Comparison of ENCODE assay signal across 15 mouse cellular contexts in genomic region chr2:29081965-29082364, GRCm38 (mm10). TPM values are rescaled to one million over a fixed set of nuclear protein-coding genes. Genes with fewer than 3 reads are reported as not detected.
DNase-seq lines count a peak whose midpoint lies in the region; ATAC-seq and TF ChIP-seq lines count a peak whose summit lies in the region.
"Had no signal": no experiment of that assay in that cellular context is flagged by ENCODE, and none has a peak within 500 bp of the region (broad histone marks: within the 10 kb centered on the region; RNA-seq: fewer than 3 reads in every experiment).

No protein-coding gene starts in this region.

- H3K36me3 ChIP-seq in hindbrain, postnatal 0 days (ENCODE audit: insufficient read depth, low read length) = peaks cover 68% of the 10 kb centered on the region
- H3K36me3 ChIP-seq in hindbrain, embryonic 10.5 days = peaks cover 96% of the 10 kb centered on the region
- peaks cover 88% of the 10 kb centered on the region for H3K36me3 ChIP-seq in neural tube, embryonic 15.5 days

- 58% methylated on average over 3 of the region's 3 CpGs for WGBS in hindbrain, postnatal 0 days
- WGBS in hindbrain, embryonic 10.5 days = 72% methylated on average over 3 of the region's 3 CpGs
- 71% methylated on average over 3 of the region's 3 CpGs for WGBS in lung, adult 2 months
- 77% methylated on average over 3 of the region's 3 CpGs for WGBS in neural tube, embryonic 15.5 days

- H3K4me2 ChIP-seq in hindbrain, postnatal 0 days (ENCODE audit: low read depth, low read length) = no peak overlapping the region
- no peak overlapping the region for H3K4me2 ChIP-seq in neural tube, embryonic 15.5 days
- H3K4me2 ChIP-seq: liver, embryonic 11.5 days had no signal

- peak; percentile 18; the same call in 1 of the 2 replicates for TF ChIP-seq CTCF in hindbrain, postnatal 0 days (IDR thresholded peaks at IDR 0.05; ENCODE audit: low read depth)
- no peak for TF ChIP-seq CTCF in lung, adult 2 months (IDR thresholded peaks at IDR 0.05; ENCODE audit: insufficient read depth, low read length)

- H3K4me1 ChIP-seq in hindbrain, postnatal 0 days (ENCODE audit: insufficient read depth, low read length) = no peaks in the 10 kb centered on the region
- H3K4me1 ChIP-seq in hindbrain, embryonic 10.5 days (replicated peaks) = no peaks in the 10 kb centered on the region
- H3K4me1 ChIP-seq in lung, adult 2 months (ENCODE audit: control insufficient read depth, insufficient read depth, low read length) = no peaks in the 10 kb centered on the region
- H3K4me1 ChIP-seq in neural tube, embryonic 15.5 days = no peaks in the 10 kb centered on the region

- no peaks in the 10 kb centered on the region for H3K9me3 ChIP-seq in hindbrain, postnatal 0 days (ENCODE audit: low read length)
- H3K9me3 ChIP-seq in hindbrain, embryonic 10.5 days = no peaks in the 10 kb centered on the region
- H3K9me3 ChIP-seq in neural tube, embryonic 15.5 days (replicated peaks) = no peaks in the 10 kb centered on the region

- H3K27me3 ChIP-seq in hindbrain, postnatal 0 days (ENCODE audit: insufficient read depth, low read length) = no peaks in the 10 kb centered on the region
- no peaks in the 10 kb centered on the region for H3K27me3 ChIP-seq in hindbrain, embryonic 10.5 days (ENCODE audit: insufficient read depth, poor library complexity, severe bottlenecking)
- H3K27me3 ChIP-seq in neural tube, embryonic 15.5 days (replicated peaks) = no peaks in the 10 kb centered on the region

- TF ChIP-seq POLR2A in lung, adult 2 months (IDR thresholded peaks at IDR 0.05; ENCODE audit: borderline replicate concordance, extremely low read depth, low read depth, low read length) = no peak

- DNase-seq in hindbrain, postnatal 0 days (ENCODE audit: low spot score) = peak; percentile 7
- no peak for DNase-seq in hindbrain, embryonic 10.5 days (ENCODE audit: low spot score)
- peak; percentile 7 to 19 for DNase-seq in lung, adult 18-20 months
- no peak for DNase-seq in lung, adult 2 months
- peak; percentile 35 for DNase-seq in NIH3T3 (ENCODE audit: low read depth)
- DNase-seq in ovary, postnatal 36 days (ENCODE audit: low spot score) = peak; percentile 23
- DNase-seq: cerebellum, adult 11-12 months; forebrain, postnatal 0 days; gastrocnemius, postnatal 36 days; heart, postnatal 10 days; spleen, adult 18-20 months had no signal

- no peak for ATAC-seq in hindbrain, postnatal 0 days
- no peak for ATAC-seq in neural tube, embryonic 15.5 days (ENCODE audit: low FRiP score)
- ATAC-seq: forebrain, postnatal 0 days; hindbrain, embryonic 16.5 days had no signal

- H3K27ac ChIP-seq in hindbrain, postnatal 0 days = no peak overlapping the region
- no peak overlapping the region for H3K27ac ChIP-seq in hindbrain, embryonic 10.5 days
- no peak overlapping the region for H3K27ac ChIP-seq in neural tube, embryonic 15.5 days (replicated peaks)

- no peak overlapping the region for H3K9ac ChIP-seq in hindbrain, postnatal 0 days (replicated peaks; ENCODE audit: low read length)
- H3K9ac ChIP-seq in neural tube, embryonic 15.5 days (replicated peaks) = no peak overlapping the region
- H3K9ac ChIP-seq: forebrain, postnatal 0 days had no signal

- H3K4me3 ChIP-seq in hindbrain, postnatal 0 days (ENCODE audit: low read length) = no peak overlapping the region
- no peak overlapping the region for H3K4me3 ChIP-seq in hindbrain, embryonic 10.5 days
- no peak overlapping the region for H3K4me3 ChIP-seq in lung, adult 2 months (replicated peaks; ENCODE audit: extremely low read depth, low read depth, low read length)
- no peak overlapping the region for H3K4me3 ChIP-seq in neural tube, embryonic 15.5 days (replicated peaks)

RNA-seq across cellular contexts. Expression of gene Ttf1, which starts 21.9 kb away (rescaled TPM):
- 3.9 and 4.6 TPM in 2 replicates for total RNA-seq in hindbrain, postnatal 0 days (2014; rRNA removed)
- polyA plus RNA-seq in hindbrain, postnatal 0 days (2015; fragmentation: Nextera tagmentation; extraction: Ambion mirVana) = 3.3 and 5.2 TPM in 2 replicates
- polyA plus RNA-seq in hindbrain, embryonic 10.5 days (2016; fragmentation: Nextera tagmentation; extraction: Ambion mirVana) = 10.2 and 12.2 TPM in 2 replicates
- polyA plus RNA-seq in lung, adult 2 months (2012; rRNA removed) = 4.6 and 7.2 TPM in 2 replicates
- polyA plus RNA-seq in neural tube, embryonic 15.5 days (2015; fragmentation: Nextera tagmentation; extraction: Ambion mirVana) = 5.7 and 8.0 TPM in 2 replicates

RNA-seq across cellular contexts. Expression of gene Cfap77, which starts 27.1 kb away (rescaled TPM):
- 0.58 and 0.83 TPM in 2 replicates for total RNA-seq in hindbrain, postnatal 0 days (2014; rRNA removed)
- polyA plus RNA-seq in hindbrain, postnatal 0 days (2015; fragmentation: Nextera tagmentation; extraction: Ambion mirVana) = 0.96 and 1.1 TPM in 2 replicates
- 0.51 and 0.61 TPM in 2 replicates for polyA plus RNA-seq in hindbrain, embryonic 10.5 days (2016; fragmentation: Nextera tagmentation; extraction: Ambion mirVana)
- 4.0 and 4.6 TPM in 2 replicates for polyA plus RNA-seq in lung, adult 2 months (2012; rRNA removed)
- polyA plus RNA-seq in neural tube, embryonic 15.5 days (2015; fragmentation: Nextera tagmentation; extraction: Ambion mirVana) = 0.47 and 0.49 TPM in 2 replicates
- total RNA-seq: gastrocnemius, postnatal 36 days; heart, postnatal 10 days; megakaryocyte, adult 5-6 weeks had no signal

RNA-seq across cellular contexts. Expression of gene Setx, which starts 42.0 kb away (rescaled TPM):
- total RNA-seq in hindbrain, postnatal 0 days (2014; rRNA removed) = 31.1 and 36.0 TPM in 2 replicates
- 15.2 and 15.3 TPM in 2 replicates for polyA plus RNA-seq in hindbrain, postnatal 0 days (2015; fragmentation: Nextera tagmentation; extraction: Ambion mirVana)
- 10.3 and 14.2 TPM in 2 replicates for polyA plus RNA-seq in hindbrain, embryonic 10.5 days (2016; fragmentation: Nextera tagmentation; extraction: Ambion mirVana)
- polyA plus RNA-seq in lung, adult 2 months (2012; rRNA removed) = 3.5 and 5.8 TPM in 2 replicates
- 10.2 and 11.5 TPM in 2 replicates for polyA plus RNA-seq in neural tube, embryonic 15.5 days (2015; fragmentation: Nextera tagmentation; extraction: Ambion mirVana)

Comparison
In these comparisons a context has a peak if more than half of its experiments do, and no peak if none do; other contexts are left out.
1. DNase-seq: peak in hindbrain, postnatal 0 days (single experiment), lung, adult 18-20 months (2 of 2), NIH3T3 (single experiment) and ovary, postnatal 36 days (single experiment); none in hindbrain, embryonic 10.5 days (single experiment) and lung, adult 2 months (single experiment).